Mouse (Mus musculus): Measurements from ENCODE around the gene Ston2.

DNA sequence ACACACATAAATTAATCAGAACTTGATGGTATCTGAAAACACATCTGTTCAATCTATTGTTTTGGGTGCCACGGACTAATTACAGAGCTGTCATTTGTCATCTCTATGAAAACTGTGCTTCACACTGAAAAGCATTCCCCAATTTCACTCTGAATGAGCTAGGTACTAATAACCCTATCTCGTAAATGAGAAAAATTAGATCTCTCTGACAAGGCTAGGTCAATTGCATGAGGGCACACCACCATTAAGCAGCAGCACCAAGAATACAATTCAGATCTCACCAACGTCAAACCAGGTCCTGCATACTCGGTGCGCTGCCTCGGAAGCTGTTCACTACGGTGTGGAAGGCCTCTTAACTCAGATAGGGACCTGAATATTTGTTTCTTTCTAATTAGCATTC is 145.0 kb downstream of the Ston2 start:
- TF ChIP-seq GATA1 (IDR thresholded peaks at IDR 0.05; ENCODE audit: low read length): no peak
- TF ChIP-seq TAL1 (IDR thresholded peaks at IDR 0.05; ENCODE audit: low read length): no peak
